Mouse (Mus musculus): Measurements from ENCODE around the gene Enkur. TPM values are rescaled to one million over a fixed set of nuclear protein-coding genes. Genes with fewer than 3 reads are reported as not detected.

Enkur gene
- polyA plus RNA-seq, 1 experiment from 2014 or later, result 3.9 TPM

Other genes starting within 250 kb of the Enkur start
- gene Arhgap21, start 236.5 kb downstream of the Enkur start, polyA plus RNA-seq (2016; fragmentation: Nextera tagmentation; extraction: Ambion mirVana), result 64.4 and 66.1 TPM in 2 replicates
- gene Thnsl1, start 359 bp upstream of the Enkur start, polyA plus RNA-seq (2016; fragmentation: Nextera tagmentation; extraction: Ambion mirVana), result 16.5 and 18.9 TPM in 2 replicates
- 1.4 TPM in 2 replicates for gene Gpr158, start 162.2 kb upstream of the Enkur start, polyA plus RNA-seq (2016; fragmentation: Nextera tagmentation; extraction: Ambion mirVana)